Mouse (Mus musculus) ZHBTc4 (cell line): ENCODE results near the gene Dlg4.
A peak's percentile ranks its signal among the peaks of the same experiment; 100 is the strongest.
"Not testable (repeated sequence)": the region's sequence is repeated elsewhere in the genome, so short reads cannot be mapped to it uniquely, and the experiment has no call there.

Experiments
- DNase-seq: peaks from one replicate; pipeline ENCODE4 v3.0.0-alpha.2; 2011; ENCODE audit warnings: low read depth, low spot score

Dlg4 gene

GRCm38 (mm10) chr11:70049366-70049765 lies 32.6 kb downstream of the Dlg4 start:
- DNase-seq: no peak

- DNase-seq: peak; percentile 36
Measured at GRCm38 (mm10) chr11:70049816-70050215, 33.1 kb downstream of the Dlg4 start.

GRCm38 (mm10) chr11:70053156-70053555 lies 36.4 kb downstream of the Dlg4 start:
- no peak for DNase-seq

GRCm38 (mm10) chr11:70053898-70054570 lies 37.3 kb downstream of the Dlg4 start, which contains the start of gene Asgr1:
Gene Asgr1, plus strand, starts transcription at chr11:70054085.
- no peak for DNase-seq

GRCm38 (mm10) chr11:70055618-70056214 lies 39.0 kb downstream of the Dlg4 start:
- peak; percentile 81 for DNase-seq

- DNase-seq: no peak
Measured at GRCm38 (mm10) chr11:70057805-70058204, 41.1 kb downstream of the Dlg4 start.

- peak; percentile 54 for DNase-seq
Measured at GRCm38 (mm10) chr11:70059930-70060329, 43.2 kb downstream of the Dlg4 start.

GRCm38 (mm10) chr11:70063053-70063452 lies 46.3 kb downstream of the Dlg4 start:
- no peak for DNase-seq

- DNase-seq: no peak
Measured at GRCm38 (mm10) chr11:70066701-70067100, 50.0 kb downstream of the Dlg4 start.

- no peak for DNase-seq
Measured at GRCm38 (mm10) chr11:70068245-70068644, 51.5 kb downstream of the Dlg4 start.

GRCm38 (mm10) chr11:70070057-70070456 lies 53.3 kb downstream of the Dlg4 start:
- no peak for DNase-seq

GRCm38 (mm10) chr11:70070603-70071002 lies 53.9 kb downstream of the Dlg4 start:
- not testable (repeated sequence) for DNase-seq

- peak; percentile 79 for DNase-seq
Measured at GRCm38 (mm10) chr11:70074379-70075071, 57.8 kb downstream of the Dlg4 start.

GRCm38 (mm10) chr11:70075581-70075980 lies 58.8 kb downstream of the Dlg4 start:
- peak; percentile 23 for DNase-seq

- no peak for DNase-seq
Measured at GRCm38 (mm10) chr11:70077441-70077840, 60.7 kb downstream of the Dlg4 start.

- DNase-seq: no peak
Measured at GRCm38 (mm10) chr11:70079175-70079574, 62.4 kb downstream of the Dlg4 start.

- DNase-seq: no peak
Measured at GRCm38 (mm10) chr11:70079928-70080327, 63.2 kb downstream of the Dlg4 start.

GRCm38 (mm10) chr11:70080803-70081590 lies 64.3 kb downstream of the Dlg4 start:
- DNase-seq: no peak

- no peak for DNase-seq
Measured at GRCm38 (mm10) chr11:70084563-70084962, 67.8 kb downstream of the Dlg4 start.

- DNase-seq: no peak
Measured at GRCm38 (mm10) chr11:70091986-70092783, 75.4 kb downstream of the Dlg4 start, which contains the start of gene Asgr2. Gene Asgr2, plus strand, starts transcription at chr11:70092644.
